Mouse (Mus musculus): Measurements from ENCODE around the gene Slc26a5. TPM values are rescaled to one million over a fixed set of nuclear protein-coding genes. Genes with fewer than 3 reads are reported as not detected.

Gene Slc26a5
- polyA plus RNA-seq, 1 experiment from 2014 or later, result 0.09 TPM

DNA sequence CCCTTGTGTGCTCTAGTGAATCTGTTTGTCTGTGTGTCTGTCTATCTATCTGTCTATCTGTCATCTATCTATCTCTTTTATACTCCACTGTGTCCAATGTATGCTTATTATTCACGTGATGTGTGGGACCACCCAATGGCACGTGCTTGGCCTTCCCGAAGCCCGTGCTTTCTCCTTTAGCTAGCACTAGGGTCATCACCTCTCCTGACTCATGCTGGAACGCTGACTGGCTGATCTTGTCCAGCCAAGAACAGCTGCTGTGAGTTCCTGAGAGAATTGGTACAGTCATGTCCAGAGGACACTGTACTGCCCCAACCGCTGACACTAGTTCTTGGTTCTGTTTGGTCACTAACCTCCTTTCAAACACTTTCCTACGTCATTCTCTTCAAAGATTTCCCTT lies 6.8 kb downstream of the Slc26a5 start:
- WGBS, result 90% methylated on average over 7 of the region's 7 CpGs
- H3K27me3 ChIP-seq, result no peaks in the 10 kb centered on the region

GRCm38 (mm10) chr5:21851679-21852340 lies 13.6 kb downstream of the Slc26a5 start:
- Histone ChIP-seq H3K4me3 (no peak overlapping the region), H3K27me3 (no peaks in the 10 kb centered on the region), H3K9ac (replicated peaks) (no peak overlapping the region), H3K9me3 (no peaks in the 10 kb centered on the region), H3K4me1 (no peaks in the 10 kb centered on the region; the same call in 1 of the 2 replicates), H3K4me2 (replicated peaks) (no peak overlapping the region), H3K36me3 (no peaks in the 10 kb centered on the region), H3K27ac (replicated peaks) (no peak overlapping the region)
- ATAC-seq (replicated peaks), result no peak
- WGBS, result 31% methylated on average over 10 of the region's 10 CpGs

More for the DNA sequence above, 6.8 kb downstream of the Slc26a5 start:
- Histone ChIP-seq H3K27ac (replicated peaks) (no peak overlapping the region), H3K4me2 (replicated peaks) (no peak overlapping the region), H3K9me3 (no peaks in the 10 kb centered on the region), H3K4me1 (no peaks in the 10 kb centered on the region), H3K9ac (replicated peaks) (no peak overlapping the region), H3K4me3 (no peak overlapping the region), H3K36me3 (no peaks in the 10 kb centered on the region)
- ATAC-seq (replicated peaks), result no peak

- Histone ChIP-seq H3K9me3 (no peaks in the 10 kb centered on the region), H3K4me1 (no peaks in the 10 kb centered on the region; the same call in 1 of the 2 replicates), H3K9ac (replicated peaks) (no peak overlapping the region), H3K36me3 (no peaks in the 10 kb centered on the region), H3K4me2 (replicated peaks) (no peak overlapping the region), H3K4me3 (no peak overlapping the region), H3K27me3 (no peaks in the 10 kb centered on the region), H3K27ac (replicated peaks) (no peak overlapping the region)
- WGBS, result 78% methylated on average over 6 of the region's 6 CpGs
- ATAC-seq (replicated peaks), result no peak
These were observed 18.0 kb downstream of the Slc26a5 start for GRCm38 (mm10) chr5:21847438-21847837.

DNA sequence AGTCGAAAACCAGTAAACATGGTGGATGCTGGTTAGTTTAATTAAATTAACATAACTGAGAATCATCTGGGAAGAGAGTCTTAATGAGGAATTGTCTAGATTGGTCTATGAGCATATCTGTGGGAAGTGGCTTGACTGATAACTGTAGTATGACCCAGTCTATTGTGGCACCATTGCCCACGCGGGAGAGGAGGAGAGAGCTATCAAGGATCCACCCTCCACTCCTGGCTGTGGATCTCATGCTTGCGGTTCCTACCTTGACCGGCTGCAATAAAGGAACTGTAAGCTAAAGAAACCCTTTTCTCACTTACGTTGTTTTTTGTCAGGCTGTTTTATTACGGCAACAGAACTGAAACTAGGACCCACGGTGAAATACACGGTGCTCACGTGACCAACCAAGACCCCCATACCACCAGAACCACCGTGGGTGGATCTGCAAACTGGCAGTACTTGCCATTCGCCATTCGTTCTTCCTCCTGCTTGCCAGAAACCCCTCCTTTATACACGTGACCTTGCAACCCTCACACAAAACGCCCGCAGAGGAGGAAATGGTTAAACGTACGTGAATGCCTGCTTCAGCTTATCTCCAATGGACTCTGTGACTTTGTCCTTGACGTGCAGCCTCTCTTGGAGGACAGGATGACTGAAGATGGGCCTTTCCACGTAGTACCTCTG lies 18.7 kb downstream of the Slc26a5 start:
- H3K27ac ChIP-seq (replicated peaks), result no peak overlapping the region
- no peak overlapping the region for H3K4me3 ChIP-seq
- H3K9me3 ChIP-seq, result no peaks in the 10 kb centered on the region
- no peaks in the 10 kb centered on the region for H3K36me3 ChIP-seq
- ATAC-seq (replicated peaks), result no peak
- no peaks in the 10 kb centered on the region; the same call in 1 of the 2 replicates for H3K4me1 ChIP-seq
- no peak overlapping the region for H3K9ac ChIP-seq (replicated peaks)
- WGBS, result 87% methylated on average over 20 of the region's 20 CpGs
- H3K27me3 ChIP-seq, result no peaks in the 10 kb centered on the region
- no peak overlapping the region for H3K4me2 ChIP-seq (replicated peaks)

- Histone ChIP-seq H3K9ac (replicated peaks) (no peak overlapping the region), H3K4me3 (no peak overlapping the region), H3K27me3 (no peaks in the 10 kb centered on the region), H3K4me2 (replicated peaks) (no peak overlapping the region), H3K4me1 (no peaks in the 10 kb centered on the region), H3K36me3 (no peaks in the 10 kb centered on the region), H3K9me3 (no peaks in the 10 kb centered on the region), H3K27ac (replicated peaks) (no peak overlapping the region)
- ATAC-seq (replicated peaks), result no peak
- 72% methylated on average over 4 of the region's 4 CpGs for WGBS
These were observed 20.7 kb downstream of the Slc26a5 start for GRCm38 (mm10) chr5:21844676-21845075.

DNA sequence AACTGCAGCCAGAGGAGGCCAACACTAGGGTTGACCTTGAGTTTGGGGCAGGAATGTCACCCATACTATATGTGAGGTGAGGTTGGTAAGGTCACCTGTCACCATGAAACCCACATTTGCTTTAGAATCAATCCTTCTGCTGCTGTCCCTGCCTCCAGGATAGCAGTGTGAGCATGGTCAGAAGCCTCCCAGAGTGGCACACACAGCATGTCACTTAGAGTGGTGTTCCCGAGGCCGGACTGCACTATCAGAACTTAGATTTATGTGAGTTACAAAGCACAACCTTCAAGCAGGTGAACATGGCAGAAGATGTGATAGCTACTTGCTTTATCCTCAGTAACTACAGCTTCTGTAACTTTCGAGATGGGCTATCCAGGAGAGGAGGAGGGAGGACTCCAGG lies 33.6 kb downstream of the Slc26a5 start:
- Histone ChIP-seq H3K36me3 (no peaks in the 10 kb centered on the region), H3K4me3 (no peak overlapping the region), H3K4me2 (replicated peaks) (no peak overlapping the region), H3K27ac (replicated peaks) (no peak overlapping the region), H3K4me1 (no peaks in the 10 kb centered on the region), H3K27me3 (no peaks in the 10 kb centered on the region), H3K9ac (replicated peaks) (no peak overlapping the region), H3K9me3 (no peaks in the 10 kb centered on the region)
- ATAC-seq (replicated peaks), result no peak
- whole genome bisulfite sequencing, result 86% methylated on average over 3 of the region's 3 CpGs

- H3K9me3 ChIP-seq, result no peaks in the 10 kb centered on the region
- H3K4me2 ChIP-seq (replicated peaks), result no peak overlapping the region
- H3K4me1 ChIP-seq, result peaks cover 5% of the 10 kb centered on the region; the same call in 1 of the 2 replicates
- H3K27ac ChIP-seq (replicated peaks), result no peak overlapping the region
- no peaks in the 10 kb centered on the region for H3K36me3 ChIP-seq
- WGBS, result 60% methylated on average over 4 of the region's 4 CpGs
- H3K9ac ChIP-seq (replicated peaks), result no peak overlapping the region
- no peak overlapping the region for H3K4me3 ChIP-seq
- no peak; the same call in 1 of the 2 replicates for ATAC-seq (replicated peaks)
- no peaks in the 10 kb centered on the region for H3K27me3 ChIP-seq
These were observed 36.5 kb downstream of the Slc26a5 start for GRCm38 (mm10) chr5:21828855-21829254.

GRCm38 (mm10) chr5:21827643-21828042 lies 37.8 kb downstream of the Slc26a5 start:
- no peak overlapping the region for H3K27ac ChIP-seq (replicated peaks)
- WGBS, result 22% methylated on average over 6 of the region's 6 CpGs
- H3K4me1 ChIP-seq, result peaks cover 5% of the 10 kb centered on the region; the same call in 1 of the 2 replicates

DNA sequence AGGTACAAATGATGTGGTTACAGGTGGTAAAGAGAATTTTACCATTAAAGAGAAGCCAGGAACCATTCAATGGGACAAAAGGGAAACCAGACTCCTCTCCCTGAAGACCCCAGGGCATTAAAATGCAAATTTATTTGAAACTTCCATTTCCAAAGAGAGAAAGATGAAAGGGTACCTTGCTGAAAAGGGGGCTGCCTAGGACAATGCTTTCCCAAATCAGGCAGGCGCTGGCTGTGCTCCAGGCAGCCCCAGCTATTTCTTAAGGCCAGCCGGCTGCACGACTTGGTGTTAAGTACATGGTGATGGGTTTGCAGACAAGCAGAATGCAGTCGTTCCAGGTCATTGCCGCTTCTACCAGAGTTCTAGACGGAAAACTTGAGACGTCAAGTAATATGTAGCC lies 39.0 kb downstream of the Slc26a5 start:
- no peak for ATAC-seq (replicated peaks)
- Histone ChIP-seq H3K36me3 (no peaks in the 10 kb centered on the region), H3K9me3 (no peaks in the 10 kb centered on the region), H3K4me2 (replicated peaks) (no peak overlapping the region), H3K4me3 (no peak overlapping the region), H3K9ac (replicated peaks) (no peak overlapping the region), H3K4me1 (peaks cover 5% of the 10 kb centered on the region; the same call in 1 of the 2 replicates), H3K27ac (replicated peaks) (no peak overlapping the region), H3K27me3 (no peaks in the 10 kb centered on the region)
- 8% methylated on average over 7 of the region's 7 CpGs for WGBS

More at GRCm38 (mm10) chr5:21827643-21828042, 37.8 kb downstream of the Slc26a5 start:
- no peak overlapping the region for H3K9ac ChIP-seq (replicated peaks)
- no peaks in the 10 kb centered on the region for H3K9me3 ChIP-seq
- no peaks in the 10 kb centered on the region for H3K36me3 ChIP-seq
- no peak overlapping the region for H3K4me2 ChIP-seq (replicated peaks)
- no peaks in the 10 kb centered on the region for H3K27me3 ChIP-seq
- no peak overlapping the region for H3K4me3 ChIP-seq
- no peak for ATAC-seq (replicated peaks)

DNA sequence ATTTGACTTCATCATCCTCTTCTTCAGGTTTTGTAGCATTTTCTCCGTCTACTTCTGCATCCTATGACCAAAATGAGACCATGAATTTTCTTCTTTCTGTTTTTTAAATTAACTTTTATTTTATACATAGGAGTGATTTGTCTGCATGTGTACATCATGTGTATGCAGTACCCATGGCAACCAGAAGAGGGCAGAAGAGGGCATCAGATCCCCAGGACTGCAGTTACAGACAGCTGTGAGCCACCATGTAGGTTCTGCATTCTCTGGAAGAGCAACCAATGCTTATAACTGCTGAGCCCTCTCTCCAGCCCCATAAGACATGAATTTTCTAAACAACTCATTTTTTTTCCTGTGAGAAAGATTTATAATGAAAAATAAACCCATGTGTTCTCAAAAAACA lies 51.4 kb downstream of the Slc26a5 start:
- H3K4me3 ChIP-seq, result no peak overlapping the region
- no peaks in the 10 kb centered on the region for H3K4me1 ChIP-seq
- WGBS, result 34% methylated on average over 1 of the region's 1 CpGs
- no peaks in the 10 kb centered on the region for H3K9me3 ChIP-seq
- no peak overlapping the region for H3K4me2 ChIP-seq (replicated peaks)
- ATAC-seq (replicated peaks), result no peak
- H3K27ac ChIP-seq (replicated peaks), result no peak overlapping the region
- no peak overlapping the region for H3K9ac ChIP-seq (replicated peaks)
- H3K27me3 ChIP-seq, result no peaks in the 10 kb centered on the region
- H3K36me3 ChIP-seq, result no peaks in the 10 kb centered on the region

- Histone ChIP-seq H3K4me3 (no peak overlapping the region), H3K4me1 (no peaks in the 10 kb centered on the region), H3K9me3 (no peaks in the 10 kb centered on the region), H3K36me3 (no peaks in the 10 kb centered on the region), H3K27ac (replicated peaks) (no peak overlapping the region), H3K27me3 (no peaks in the 10 kb centered on the region), H3K4me2 (replicated peaks) (no peak overlapping the region), H3K9ac (replicated peaks) (no peak overlapping the region)
- WGBS, result 76% methylated on average over 10 of the region's 10 CpGs
- no peak for ATAC-seq (replicated peaks)
These were observed 54.5 kb downstream of the Slc26a5 start for GRCm38 (mm10) chr5:21810924-21811323.

GRCm38 (mm10) chr5:21804837-21805236 lies 60.6 kb downstream of the Slc26a5 start:
- 82% methylated on average over 4 of the region's 4 CpGs for WGBS

More at GRCm38 (mm10) chr5:21804837-21805236, 60.6 kb downstream of the Slc26a5 start:
- Histone ChIP-seq H3K9ac (replicated peaks) (no peak overlapping the region), H3K9me3 (no peaks in the 10 kb centered on the region), H3K4me2 (replicated peaks) (no peak overlapping the region), H3K4me1 (no peaks in the 10 kb centered on the region), H3K27ac (replicated peaks) (no peak overlapping the region), H3K4me3 (no peak overlapping the region), H3K27me3 (no peaks in the 10 kb centered on the region), H3K36me3 (peaks cover 36% of the 10 kb centered on the region)
- no peak for ATAC-seq (replicated peaks)
